ENCODE assay signal across 12 mouse cellular contexts in genomic region chr3:50386561-50387221, GRCm38 (mm10). TPM values are rescaled to one million over a fixed set of nuclear protein-coding genes. Genes with fewer than 3 reads are reported as not detected.
DNase-seq lines count a peak whose midpoint lies in the region; ATAC-seq and TF ChIP-seq lines count a peak whose summit lies in the region.
"Had no signal": no experiment of that assay in that cellular context is flagged by ENCODE, and none has a peak within 500 bp of the region (broad histone marks: within the 10 kb centered on the region; RNA-seq: fewer than 3 reads in every experiment).

No protein-coding gene starts in this region.

- H3K79me2 ChIP-seq in heart, adult 2 months (replicated peaks; ENCODE audit: control insufficient read depth, insufficient read depth, low read length), result no peaks in the 10 kb centered on the region

- no peaks in the 10 kb centered on the region for H3K36me3 ChIP-seq in midbrain, embryonic 10.5 days
- H3K36me3 ChIP-seq in midbrain, embryonic 16.5 days (ENCODE audit: control insufficient read depth, insufficient read depth, low read length), result no peaks in the 10 kb centered on the region
- H3K36me3 ChIP-seq in forebrain, embryonic 16.5 days (ENCODE audit: control insufficient read depth, insufficient read depth), result no peaks in the 10 kb centered on the region
- H3K36me3 ChIP-seq in limb, embryonic 12.5 days, result no peaks in the 10 kb centered on the region
- no peaks in the 10 kb centered on the region for H3K36me3 ChIP-seq in heart, adult 2 months (ENCODE audit: control insufficient read depth, insufficient read depth, low read length)
- H3K36me3 ChIP-seq: heart, embryonic 12.5 days; limb, embryonic 15.5 days had no signal

- ATAC-seq in midbrain, embryonic 16.5 days, result no peak
- ATAC-seq in forebrain, embryonic 16.5 days, result peak; percentile 43; the same call in 1 of the 2 replicates
- peak; percentile 32; the same call in 1 of the 2 replicates for ATAC-seq in limb, embryonic 12.5 days (ENCODE audit: insufficient number of reproducible peaks, insufficient read depth, low FRiP score, low TSS enrichment, low read depth)
- ATAC-seq: intestine, postnatal 0 days had no signal

- intact Hi-C loops in heart, adult 2 months (cut with DNase I), result loop anchor here (10.0 kb wide), 1 partner anchor 778 kb away; no protein-coding TSS in a partner anchor

- no peak overlapping the region for H3K4me2 ChIP-seq in midbrain, embryonic 16.5 days (ENCODE audit: low read length)
- no peak overlapping the region for H3K4me2 ChIP-seq in forebrain, embryonic 16.5 days (ENCODE audit: low read length)
- H3K4me2 ChIP-seq in limb, embryonic 12.5 days, result no peak overlapping the region
- H3K4me2 ChIP-seq: heart, embryonic 12.5 days; limb, embryonic 15.5 days had no signal

- H3K4me3 ChIP-seq in midbrain, embryonic 10.5 days, result no peak overlapping the region
- no peak overlapping the region for H3K4me3 ChIP-seq in midbrain, embryonic 16.5 days (ENCODE audit: low read depth, low read length)
- no peak overlapping the region for H3K4me3 ChIP-seq in forebrain, embryonic 16.5 days (replicated peaks; ENCODE audit: low read length)
- no peak overlapping the region for H3K4me3 ChIP-seq in limb, embryonic 12.5 days (replicated peaks)
- no peak overlapping the region for H3K4me3 ChIP-seq in heart, adult 2 months
- H3K4me3 ChIP-seq: heart, embryonic 12.5 days; limb, embryonic 15.5 days; myocyte had no signal

- H3K9me3 ChIP-seq in midbrain, embryonic 10.5 days (replicated peaks), result no peaks in the 10 kb centered on the region; the same call in 1 of the 2 replicates
- 0 out of 2 replicates have a peak, but pooled peaks cover 7% of the 10 kb centered on the region for H3K9me3 ChIP-seq in midbrain, embryonic 16.5 days (replicated peaks; ENCODE audit: control insufficient read depth, low read length, poor library complexity, severe bottlenecking)
- H3K9me3 ChIP-seq in forebrain, embryonic 16.5 days (ENCODE audit: control insufficient read depth, low read length), result 0 out of 2 replicates have a peak, but pooled peaks cover 3% of the 10 kb centered on the region
- peaks cover 4% of the 10 kb centered on the region for H3K9me3 ChIP-seq in limb, embryonic 12.5 days
- H3K9me3 ChIP-seq: heart, embryonic 12.5 days; limb, embryonic 15.5 days had no signal

- H3K27ac ChIP-seq in midbrain, embryonic 10.5 days (replicated peaks), result peak overlapping the region; percentile 61
- no peak overlapping the region for H3K27ac ChIP-seq in midbrain, embryonic 16.5 days (ENCODE audit: low read length)
- H3K27ac ChIP-seq in forebrain, embryonic 16.5 days (ENCODE audit: low read length), result no peak overlapping the region
- peak overlapping the region; percentile 69 for H3K27ac ChIP-seq in limb, embryonic 12.5 days
- H3K27ac ChIP-seq in heart, adult 2 months, result no peak overlapping the region
- H3K27ac ChIP-seq: limb, embryonic 15.5 days had no signal

- peak; percentile 66 for DNase-seq in midbrain, embryonic 10.5 days (ENCODE audit: low spot score)
- DNase-seq in yolk sac, embryonic 10.5 days (ENCODE audit: low spot score), result peak; percentile 10
- no peak for DNase-seq in layer of hippocampus, postnatal 36 days
- no peak for DNase-seq in kidney, adult 8-10 months
- no peak for DNase-seq in heart, adult 2 months

- peaks cover 19% of the 10 kb centered on the region for H3K27me3 ChIP-seq in midbrain, embryonic 10.5 days (ENCODE audit: low read depth, poor library complexity, severe bottlenecking)
- no peaks in the 10 kb centered on the region for H3K27me3 ChIP-seq in midbrain, embryonic 16.5 days (ENCODE audit: control insufficient read depth, insufficient read depth, low read depth, low read length)
- H3K27me3 ChIP-seq in forebrain, embryonic 16.5 days (replicated peaks; ENCODE audit: control insufficient read depth, insufficient read depth, low read length), result no peaks in the 10 kb centered on the region
- no peaks in the 10 kb centered on the region for H3K27me3 ChIP-seq in limb, embryonic 12.5 days
- H3K27me3 ChIP-seq in heart, adult 2 months (ENCODE audit: control insufficient read depth, insufficient read depth, low read length), result no peaks in the 10 kb centered on the region
- H3K27me3 ChIP-seq: heart, embryonic 12.5 days; limb, embryonic 15.5 days had no signal

- peaks cover 45% of the 10 kb centered on the region for H3K4me1 ChIP-seq in midbrain, embryonic 10.5 days
- H3K4me1 ChIP-seq in midbrain, embryonic 16.5 days (ENCODE audit: control insufficient read depth, insufficient read depth, low read length), result peaks cover 11% of the 10 kb centered on the region
- no peaks in the 10 kb centered on the region; the same call in 1 of the 2 replicates for H3K4me1 ChIP-seq in forebrain, embryonic 16.5 days (replicated peaks; ENCODE audit: control insufficient read depth, insufficient read depth, low read length)
- peaks cover 14% of the 10 kb centered on the region for H3K4me1 ChIP-seq in limb, embryonic 12.5 days (replicated peaks)
- H3K4me1 ChIP-seq in heart, adult 2 months (ENCODE audit: control insufficient read depth, insufficient read depth, low read length), result peaks cover 2% of the 10 kb centered on the region
- H3K4me1 ChIP-seq: heart, embryonic 12.5 days had no signal

- no peak overlapping the region for H3K9ac ChIP-seq in midbrain, embryonic 16.5 days (ENCODE audit: low read depth, low read length)
- no peak overlapping the region for H3K9ac ChIP-seq in forebrain, embryonic 16.5 days (replicated peaks; ENCODE audit: low read depth, low read length)
- H3K9ac ChIP-seq in limb, embryonic 12.5 days (replicated peaks), result no peak overlapping the region
- H3K9ac ChIP-seq in heart, adult 2 months (ENCODE audit: low read depth, low read length), result no peak overlapping the region
- H3K9ac ChIP-seq: heart, embryonic 12.5 days; limb, embryonic 15.5 days had no signal

- TF ChIP-seq EP300 in heart, adult 2 months (IDR thresholded peaks at IDR 0.05; ENCODE audit: insufficient read depth, low read depth, low read length), result no peak

- 49% methylated on average over 5 of the region's 5 CpGs for whole genome bisulfite sequencing in midbrain, embryonic 10.5 days
- 54% methylated on average over 5 of the region's 5 CpGs for WGBS in midbrain, embryonic 16.5 days
- WGBS in forebrain, embryonic 16.5 days, result 67% methylated on average over 5 of the region's 5 CpGs
- 37% methylated on average over 5 of the region's 5 CpGs for WGBS in limb, embryonic 12.5 days
- 84% methylated on average over 5 of the region's 5 CpGs for WGBS in heart, adult 2 months

- TF ChIP-seq POLR2A in heart, adult 2 months (IDR thresholded peaks at IDR 0.05; ENCODE audit: insufficient read depth, low read depth, low read length), result no peak

- TF ChIP-seq CTCF in heart, adult 2 months (IDR thresholded peaks at IDR 0.05), result no peak

RNA-seq across cellular contexts. Expression of gene Slc7a11, which starts 56.7 kb away (rescaled TPM):
- 0.62 and 0.66 TPM in 2 replicates for polyA plus RNA-seq in midbrain, embryonic 10.5 days (2016; fragmentation: Nextera tagmentation; extraction: Ambion mirVana)
- 2.1 and 2.7 TPM in 2 replicates for polyA plus RNA-seq in midbrain, embryonic 16.5 days (2015; fragmentation: Nextera tagmentation; extraction: Ambion mirVana)
- polyA plus RNA-seq in forebrain, embryonic 16.5 days (2015; fragmentation: Nextera tagmentation; extraction: Ambion mirVana), result 2.8 and 3.8 TPM in 2 replicates
- polyA plus RNA-seq in limb, embryonic 12.5 days (2016; fragmentation: Nextera tagmentation; extraction: Ambion mirVana), result 3.5 and 4.5 TPM in 2 replicates
- 10 to 100 TPM; 23.6 to 27.6 TPM for total RNA-seq in layer of hippocampus, postnatal 36 days (2021)
- under 1 TPM in 1 of 2 experiments, not detected in 1; 0.20 TPM for total RNA-seq in heart, adult 2 months (2021)
- 0.02 and 0.03 TPM in 2 replicates for polyA plus RNA-seq in heart, adult 2 months (2012; rRNA removed)

Comparison
In these comparisons a context has a peak if more than half of its experiments do, and no peak if none do; other contexts are left out.
1. H3K27ac ChIP-seq: peak in midbrain, embryonic 10.5 days (single experiment) and limb, embryonic 12.5 days (single experiment); none in midbrain, embryonic 16.5 days (single experiment), forebrain, embryonic 16.5 days (single experiment) and heart, adult 2 months (single experiment).
2. DNase-seq: peak in midbrain, embryonic 10.5 days (single experiment) and yolk sac, embryonic 10.5 days (single experiment); none in layer of hippocampus, postnatal 36 days (0 of 2), kidney, adult 8-10 months (0 of 2) and heart, adult 2 months (0 of 2).